Mouse (Mus musculus): ENCODE measurements around the gene Tenm2. TPM values are rescaled to one million over a fixed set of nuclear protein-coding genes. Genes with fewer than 3 reads are reported as not detected.

Tenm2 gene
- total and polyA plus RNA-seq, 3 experiments: 0.08 to 0.14 (median 0.12) TPM

DNA sequence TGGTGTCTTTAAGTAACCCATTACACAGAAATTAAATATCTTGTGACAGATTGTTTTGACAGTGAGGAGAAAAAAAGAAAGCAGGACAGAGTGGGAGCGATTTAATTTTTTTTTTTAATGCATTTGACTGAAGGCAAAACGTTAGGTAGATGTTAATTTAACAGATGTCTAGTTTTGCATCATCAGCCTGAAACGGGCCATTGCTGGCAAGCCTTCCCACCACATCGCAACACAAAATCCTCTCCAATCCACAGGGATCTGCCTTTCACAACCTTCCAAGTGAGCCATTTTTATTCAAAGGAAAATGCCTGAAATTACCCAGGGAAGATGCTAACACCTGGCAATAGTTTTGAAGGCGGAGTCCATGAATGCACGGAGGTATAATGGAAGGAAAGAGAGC is 535.6 kb downstream of the Tenm2 start:
- Histone ChIP-seq H3K4me3 (no peak overlapping the region), H3K36me3 (ENCODE audit: control insufficient read depth, insufficient read depth, low read length) (no peaks in the 10 kb centered on the region), H3K79me2 (replicated peaks; ENCODE audit: control insufficient read depth, insufficient read depth, low read length) (no peaks in the 10 kb centered on the region), H3K27me3 (ENCODE audit: control insufficient read depth, insufficient read depth, low read length) (no peaks in the 10 kb centered on the region), H3K9ac (ENCODE audit: low read depth, low read length) (no peak overlapping the region), H3K4me1 (ENCODE audit: control insufficient read depth, insufficient read depth, low read length) (no peaks in the 10 kb centered on the region), H3K27ac (no peak overlapping the region)
- WGBS: 87% methylated on average over 6 of the region's 6 CpGs
- no peak for DNase-seq
- no peak for TF ChIP-seq EP300 (IDR thresholded peaks at IDR 0.05; ENCODE audit: insufficient read depth, low read depth, low read length)
- TF ChIP-seq POLR2A (IDR thresholded peaks at IDR 0.05; ENCODE audit: insufficient read depth, low read depth, low read length): no peak
- TF ChIP-seq CTCF (IDR thresholded peaks at IDR 0.05): no peak
- intact Hi-C loops (cut with DNase I): no loop called here

DNA sequence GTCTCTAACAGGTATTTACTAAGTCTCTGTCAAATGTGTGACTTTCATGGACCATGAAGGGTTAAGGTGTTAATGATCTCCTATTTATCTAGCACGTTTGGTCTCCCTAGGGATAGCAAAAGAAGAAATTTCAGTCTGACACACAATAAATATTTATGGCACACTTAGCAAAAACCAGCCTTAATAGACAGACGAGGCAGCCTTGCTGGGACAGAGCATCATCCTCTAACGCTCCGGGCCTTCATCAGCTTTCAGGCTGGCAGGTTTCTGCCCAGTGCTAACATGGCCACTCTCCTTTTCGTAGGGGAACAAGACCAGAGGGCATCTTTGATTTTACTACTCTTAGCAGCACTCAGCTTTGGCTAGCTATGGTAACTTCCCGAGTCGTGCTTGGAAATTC is 537.5 kb downstream of the Tenm2 start:
- Histone ChIP-seq H3K36me3 (ENCODE audit: control insufficient read depth, insufficient read depth, low read length) (no peaks in the 10 kb centered on the region), H3K27me3 (ENCODE audit: control insufficient read depth, insufficient read depth, low read length) (no peaks in the 10 kb centered on the region), H3K4me3 (no peak overlapping the region), H3K9ac (ENCODE audit: low read depth, low read length) (no peak overlapping the region), H3K79me2 (replicated peaks; ENCODE audit: control insufficient read depth, insufficient read depth, low read length) (no peaks in the 10 kb centered on the region), H3K4me1 (ENCODE audit: control insufficient read depth, insufficient read depth, low read length) (no peaks in the 10 kb centered on the region), H3K27ac (no peak overlapping the region)
- DNase-seq: no peak
- intact Hi-C loops (cut with DNase I): no loop called here
- WGBS: 80% methylated on average over 7 of the region's 7 CpGs
- no peak for TF ChIP-seq EP300 (IDR thresholded peaks at IDR 0.05; ENCODE audit: insufficient read depth, low read depth, low read length)
- no peak for TF ChIP-seq CTCF (IDR thresholded peaks at IDR 0.05)
- TF ChIP-seq POLR2A (IDR thresholded peaks at IDR 0.05; ENCODE audit: insufficient read depth, low read depth, low read length): no peak

GRCm38 (mm10) chr11:36697816-36698215 is 537.9 kb downstream of the Tenm2 start:
- Histone ChIP-seq H3K27ac (no peak overlapping the region), H3K79me2 (replicated peaks; ENCODE audit: control insufficient read depth, insufficient read depth, low read length) (no peaks in the 10 kb centered on the region), H3K27me3 (ENCODE audit: control insufficient read depth, insufficient read depth, low read length) (no peaks in the 10 kb centered on the region), H3K4me3 (no peak overlapping the region), H3K4me1 (ENCODE audit: control insufficient read depth, insufficient read depth, low read length) (no peaks in the 10 kb centered on the region), H3K9ac (ENCODE audit: low read depth, low read length) (no peak overlapping the region), H3K36me3 (ENCODE audit: control insufficient read depth, insufficient read depth, low read length) (no peaks in the 10 kb centered on the region)
- intact Hi-C loops (cut with DNase I): no loop called here
- no peak for TF ChIP-seq EP300 (IDR thresholded peaks at IDR 0.05; ENCODE audit: insufficient read depth, low read depth, low read length)
- no peak for TF ChIP-seq POLR2A (IDR thresholded peaks at IDR 0.05; ENCODE audit: insufficient read depth, low read depth, low read length)
- no peak for TF ChIP-seq CTCF (IDR thresholded peaks at IDR 0.05)
- 53% methylated on average over 8 of the region's 8 CpGs for WGBS
- no peak for DNase-seq

- Histone ChIP-seq H3K9ac (ENCODE audit: low read depth, low read length) (no peak overlapping the region), H3K27ac (no peak overlapping the region), H3K27me3 (ENCODE audit: control insufficient read depth, insufficient read depth, low read length) (no peaks in the 10 kb centered on the region), H3K4me3 (no peak overlapping the region), H3K79me2 (replicated peaks; ENCODE audit: control insufficient read depth, insufficient read depth, low read length) (no peaks in the 10 kb centered on the region), H3K4me1 (ENCODE audit: control insufficient read depth, insufficient read depth, low read length) (no peaks in the 10 kb centered on the region), H3K36me3 (ENCODE audit: control insufficient read depth, insufficient read depth, low read length) (no peaks in the 10 kb centered on the region)
- intact Hi-C loops (cut with DNase I): no loop called here
- 77% methylated on average over 10 of the region's 10 CpGs for WGBS
- no peak for DNase-seq
- no peak for TF ChIP-seq CTCF (IDR thresholded peaks at IDR 0.05)
- no peak for TF ChIP-seq EP300 (IDR thresholded peaks at IDR 0.05; ENCODE audit: insufficient read depth, low read depth, low read length)
- TF ChIP-seq POLR2A (IDR thresholded peaks at IDR 0.05; ENCODE audit: insufficient read depth, low read depth, low read length): no peak
These were observed 538.6 kb downstream of the Tenm2 start for GRCm38 (mm10) chr11:36697021-36697639.

DNA sequence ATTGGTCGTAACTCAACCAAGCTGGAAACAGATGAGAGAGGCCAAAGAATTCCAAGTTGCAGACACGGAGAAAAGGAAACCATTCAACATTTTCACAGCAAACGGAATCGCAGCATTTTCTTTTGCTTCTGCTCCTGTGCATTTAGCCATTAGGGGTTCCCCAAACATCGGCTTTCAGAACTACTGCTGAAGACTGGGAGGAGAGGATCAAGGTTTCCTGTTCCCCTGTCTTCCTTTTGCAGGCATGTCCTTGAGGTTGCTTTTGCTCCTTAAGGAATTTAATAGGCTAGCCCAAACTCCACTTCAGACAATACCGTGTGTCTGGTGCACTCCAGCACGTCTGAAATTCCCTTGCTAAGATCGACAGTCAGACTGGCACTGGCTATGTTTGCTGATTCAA is 541.0 kb downstream of the Tenm2 start:
- intact Hi-C loops (cut with DNase I): no loop called here
- no peak for DNase-seq
- Histone ChIP-seq H3K4me1 (ENCODE audit: control insufficient read depth, insufficient read depth, low read length) (no peaks in the 10 kb centered on the region), H3K27me3 (ENCODE audit: control insufficient read depth, insufficient read depth, low read length) (no peaks in the 10 kb centered on the region), H3K36me3 (ENCODE audit: control insufficient read depth, insufficient read depth, low read length) (no peaks in the 10 kb centered on the region), H3K4me3 (no peak overlapping the region), H3K79me2 (replicated peaks; ENCODE audit: control insufficient read depth, insufficient read depth, low read length) (no peaks in the 10 kb centered on the region), H3K27ac (no peak overlapping the region), H3K9ac (ENCODE audit: low read depth, low read length) (no peak overlapping the region)
- WGBS: 72% methylated on average over 8 of the region's 8 CpGs
- TF ChIP-seq EP300 (IDR thresholded peaks at IDR 0.05; ENCODE audit: insufficient read depth, low read depth, low read length) (no peak), CTCF (IDR thresholded peaks at IDR 0.05) (no peak), POLR2A (IDR thresholded peaks at IDR 0.05; ENCODE audit: insufficient read depth, low read depth, low read length) (no peak)

GRCm38 (mm10) chr11:36692637-36693036 is 543.1 kb downstream of the Tenm2 start:
- 58% methylated on average over 3 of the region's 3 CpGs for WGBS

More at GRCm38 (mm10) chr11:36692637-36693036, 543.1 kb downstream of the Tenm2 start:
- no peak overlapping the region for H3K27ac ChIP-seq
- no peak for TF ChIP-seq POLR2A (IDR thresholded peaks at IDR 0.05; ENCODE audit: insufficient read depth, low read depth, low read length)
- no peak for TF ChIP-seq EP300 (IDR thresholded peaks at IDR 0.05; ENCODE audit: insufficient read depth, low read depth, low read length)
- no peak for TF ChIP-seq CTCF (IDR thresholded peaks at IDR 0.05)
- no peaks in the 10 kb centered on the region for H3K36me3 ChIP-seq (ENCODE audit: control insufficient read depth, insufficient read depth, low read length)
- H3K79me2 ChIP-seq (replicated peaks; ENCODE audit: control insufficient read depth, insufficient read depth, low read length): no peaks in the 10 kb centered on the region
- H3K4me1 ChIP-seq (ENCODE audit: control insufficient read depth, insufficient read depth, low read length): no peaks in the 10 kb centered on the region
- H3K9ac ChIP-seq (ENCODE audit: low read depth, low read length): no peak overlapping the region
- no peak overlapping the region for H3K4me3 ChIP-seq
- no peak for DNase-seq
- intact Hi-C loops (cut with DNase I): no loop called here
- H3K27me3 ChIP-seq (ENCODE audit: control insufficient read depth, insufficient read depth, low read length): no peaks in the 10 kb centered on the region
